Mouse (Mus musculus) megakaryocyte-erythroid progenitor cell, adult 5-6 weeks (primary cell): ENCODE measurements around the gene Atrip. TPM values are rescaled to one million over a fixed set of nuclear protein-coding genes. Genes with fewer than 3 reads are reported as not detected.

Experiments
- ATAC-seq: replicated peaks from 2 replicates; pipeline ENCODE4 v1.8.0; 2016; ENCODE audit warnings: mild to moderate bottlenecking, inconsistent platforms; ENCODE audit not compliant: severe bottlenecking, poor library complexity, low FRiP score, low TSS enrichment
- total RNA-seq, 2 experiments: library from RNA; stranded (forward) in 1 of 2; stranded (reverse) in 1 of 2; fragments of 200-1000, 215-1000 nt in 1 of 2; fragments of >200 nt in 1 of 2; fragmentation: Nextera tagmentation in 1 of 2; gene quantifications; 2 replicates each; pipeline ENCODE4 v1.2.3; 2014 to 2017

Gene Atrip
- total RNA-seq (2014; fragmentation: Nextera tagmentation) (14.9 and 26.3 TPM in 2 replicates), total RNA-seq (2017) (9.8 and 19.2 TPM in 2 replicates)

GRCm38 (mm10) chr9:109073661-109074573 lies at the start of gene Atrip:
Gene Atrip, minus strand, starts transcription at chr9:109074124.
- peak; percentile 98 for ATAC-seq

GRCm38 (mm10) chr9:109123266-109123665 lies 49.3 kb upstream of the Atrip start:
- ATAC-seq, result no peak

- ATAC-seq, result no peak
These were observed 48.7 kb upstream of the Atrip start for GRCm38 (mm10) chr9:109122553-109123085.

GRCm38 (mm10) chr9:109120956-109121355 lies 47.0 kb upstream of the Atrip start:
- ATAC-seq, result no peak

- no peak for ATAC-seq
These were observed 45.6 kb upstream of the Atrip start for GRCm38 (mm10) chr9:109119571-109119970.

GRCm38 (mm10) chr9:109118106-109118505 lies 44.2 kb upstream of the Atrip start:
- ATAC-seq, result no peak

- ATAC-seq, result no peak
These were observed 42.3 kb upstream of the Atrip start for GRCm38 (mm10) chr9:109116205-109116604.

GRCm38 (mm10) chr9:109114871-109115270 lies 40.9 kb upstream of the Atrip start:
- ATAC-seq, result no peak

GRCm38 (mm10) chr9:109114276-109114675 lies 40.4 kb upstream of the Atrip start:
- ATAC-seq, result no peak

- no peak for ATAC-seq
These were observed 39.4 kb upstream of the Atrip start for GRCm38 (mm10) chr9:109113331-109113730.

- no peak for ATAC-seq
These were observed 37.7 kb upstream of the Atrip start for GRCm38 (mm10) chr9:109111591-109111990.

GRCm38 (mm10) chr9:109111101-109111500 lies 37.2 kb upstream of the Atrip start:
- no peak for ATAC-seq

- ATAC-seq, result no peak
These were observed 36.3 kb upstream of the Atrip start for GRCm38 (mm10) chr9:109110240-109110639.

GRCm38 (mm10) chr9:109107341-109107740 lies 33.4 kb upstream of the Atrip start:
- ATAC-seq, result no peak

GRCm38 (mm10) chr9:109105648-109106047 lies 31.7 kb upstream of the Atrip start:
- ATAC-seq, result no peak

- no peak for ATAC-seq
These were observed 31.1 kb upstream of the Atrip start for GRCm38 (mm10) chr9:109105011-109105410.

- no peak for ATAC-seq
These were observed 30.2 kb upstream of the Atrip start for GRCm38 (mm10) chr9:109104083-109104482.

GRCm38 (mm10) chr9:109103250-109103649 lies 29.3 kb upstream of the Atrip start:
- peak; percentile 58 for ATAC-seq

GRCm38 (mm10) chr9:109102541-109102940 lies 28.6 kb upstream of the Atrip start:
- ATAC-seq, result no peak

GRCm38 (mm10) chr9:109101933-109102445 lies 28.1 kb upstream of the Atrip start:
- ATAC-seq, result no peak
